Mouse (Mus musculus) natural killer cell, adult 2 months (primary cell): Measurements from ENCODE around the gene Sec11a.

Experiments used
- DNase-seq, 2 experiments: peaks; one replicate each; pipeline ENCODE4 v3.0.0; 2022; ENCODE audit warnings: low spot score in 2 of 2

Sec11a gene

DNA sequence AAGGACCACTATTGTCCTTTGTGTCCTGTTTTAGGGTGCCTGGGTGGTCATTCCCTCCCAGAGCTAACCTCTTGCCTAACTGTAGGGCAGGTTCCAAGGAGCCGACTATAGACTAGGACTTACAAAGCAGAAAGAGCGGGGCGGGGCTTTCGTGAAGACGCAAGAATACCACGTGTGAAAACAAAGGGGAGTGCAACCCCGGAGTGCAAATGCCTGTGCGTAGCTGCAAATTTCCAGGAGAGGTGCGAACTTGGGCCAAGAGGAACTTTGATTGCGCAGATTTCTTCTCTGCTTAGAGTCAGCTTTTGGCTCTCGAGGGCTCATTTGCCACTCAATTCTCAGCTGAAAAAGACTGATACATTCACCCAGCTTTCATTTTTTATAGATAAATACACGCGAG is 87.4 kb downstream of the Sec11a start:
- DNase-seq = peak; percentile 75 to 79

DNA sequence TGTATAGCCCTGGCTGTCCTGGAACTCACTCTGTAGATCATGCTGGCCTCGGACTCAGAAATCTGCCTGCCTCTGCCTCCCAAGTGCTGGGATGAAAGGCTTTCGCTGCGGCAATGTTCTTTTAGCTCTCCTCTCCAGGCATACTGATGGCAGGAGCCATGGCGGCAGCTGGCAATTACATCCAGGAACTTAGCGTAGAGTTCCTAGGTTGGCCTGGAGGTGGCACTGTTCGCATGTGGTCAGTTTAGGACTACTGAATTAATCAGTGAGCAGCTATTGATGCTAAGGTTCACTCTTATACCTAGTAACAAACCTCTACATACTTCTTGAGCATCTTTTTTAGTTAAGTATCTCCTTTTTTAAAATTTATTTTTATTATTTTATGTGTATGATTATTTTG is 90.4 kb downstream of the Sec11a start:
- peak; percentile 75 to 82 for DNase-seq

DNA sequence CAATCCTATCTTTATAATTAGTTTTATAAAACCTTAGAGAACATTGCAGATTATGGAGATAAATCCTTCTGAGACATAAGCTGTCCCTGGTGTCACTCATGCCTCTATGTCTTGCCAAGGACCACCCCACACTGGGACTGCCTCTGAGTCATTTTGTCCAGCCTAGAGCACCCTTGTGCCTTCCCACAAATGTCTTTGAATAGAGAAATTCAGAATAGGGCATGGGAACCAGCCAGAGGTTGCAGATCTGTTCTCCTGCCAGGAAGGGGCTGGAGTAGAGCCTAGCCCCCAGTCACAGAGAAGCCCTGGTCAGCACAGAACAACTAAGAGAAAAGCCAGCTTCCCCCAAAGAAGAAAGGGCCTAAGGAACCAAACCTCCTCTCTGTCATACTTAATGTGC is 92.3 kb downstream of the Sec11a start:
- DNase-seq = no peak
